Mouse (Mus musculus) midbrain, embryonic 16.5 days (tissue): ENCODE measurements at regions not wholly inside any gene's neighbourhood (a gene's known extent, or its start where the extent isn't known, plus 50 kb on each side); places are given as distances from the start of the nearest gene placed in this dataset.
A peak's percentile ranks its signal among the peaks of the same experiment; 100 is the strongest.
"Not testable (repeated sequence)": the region's sequence is repeated elsewhere in the genome, so short reads cannot be mapped to it uniquely, and the experiment has no call there.

Source experiments
- ATAC-seq: fragments of 200-750 bp; cut with Nextera tagmentation; 2 replicates; pipeline ENCODE4 v1.8.0; 2017; ENCODE audit warnings: moderate TSS enrichment
- H3K27ac ChIP-seq: fragments of 300-500 bp; sonication (generic); 2 replicates; pipeline ENCODE4 v1.5.1; 2014; ENCODE audit warnings: mild to moderate bottlenecking, low read length, mixed read lengths
- H3K27me3 ChIP-seq: fragments of 300-500 bp; sonication (generic); 2 replicates; pipeline ENCODE4 v1.6.1; 2014; ENCODE audit warnings: low read depth, low read length, mixed read lengths; ENCODE audit not compliant: control insufficient read depth, insufficient read depth
- H3K36me3 ChIP-seq: fragments of 300-500 bp; sonication (generic); 2 replicates; pipeline ENCODE4 v1.6.1; 2014; ENCODE audit warnings: mild to moderate bottlenecking, low read length, moderate library complexity, mixed read lengths; ENCODE audit not compliant: control insufficient read depth, insufficient read depth
- H3K4me1 ChIP-seq: fragments of 300-500 bp; sonication (generic); 2 replicates; pipeline ENCODE4 v1.6.1; 2014; ENCODE audit warnings: mild to moderate bottlenecking, low read length, mixed read lengths; ENCODE audit not compliant: control insufficient read depth, insufficient read depth
- H3K4me2 ChIP-seq: fragments of 300-500 bp; sonication (generic); 2 replicates; pipeline ENCODE4 v1.6.1; 2014; ENCODE audit warnings: mild to moderate bottlenecking, low read length, mixed read lengths
- H3K4me3 ChIP-seq: fragments of 300-500 bp; sonication (generic); 2 replicates; pipeline ENCODE4 v1.5.1; 2014; ENCODE audit warnings: low read depth, mild to moderate bottlenecking, low read length, moderate library complexity, mixed read lengths
- H3K9ac ChIP-seq: fragments of 300-500 bp; sonication (generic); 2 replicates; pipeline ENCODE4 v1.6.1; 2014; ENCODE audit warnings: low read depth, low read length, mixed read lengths
- H3K9me3 ChIP-seq: fragments of 300-500 bp; sonication (generic); replicated peaks from 2 replicates; pipeline ENCODE4 v1.6.1; 2014; ENCODE audit warnings: mild to moderate bottlenecking, low read length, mixed read lengths; ENCODE audit not compliant: control insufficient read depth, poor library complexity, severe bottlenecking
- WGBS: fragments of 180-500 bp; shearing (Covaris S2); extraction: QIAGEN DNeasy Blood & Tissue Kit; methylation state at CpG from one replicate; pipeline ENCODE4 v1.1.7; 2014; 5-methylcytosine and 5-hydroxymethylcytosine counted together

DNA sequence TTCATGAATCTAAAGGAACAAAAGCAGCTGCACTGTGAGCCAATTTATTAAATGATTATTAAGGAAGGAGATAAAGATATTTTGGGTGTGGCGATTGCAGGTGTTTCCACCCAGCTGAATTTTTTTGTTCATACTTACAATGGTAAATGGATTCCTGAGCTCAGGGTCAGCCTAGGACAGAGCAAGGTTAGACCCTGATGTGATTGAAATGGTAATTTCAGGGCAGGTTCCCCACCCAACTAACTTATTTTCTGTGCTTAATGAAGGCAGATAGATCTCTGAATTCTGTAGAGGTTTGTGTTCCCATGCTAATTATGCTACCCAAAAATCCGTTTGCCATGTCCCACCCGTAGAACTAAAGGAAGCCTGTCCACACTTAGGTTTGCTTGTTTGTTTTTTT is 258.8 kb upstream of the St6gal2 start:
- no peaks in the 10 kb centered on the region for H3K9me3 ChIP-seq
- WGBS: 83% methylated on average over 3 of the region's 3 CpGs
- no peak overlapping the region for H3K27ac ChIP-seq
- H3K4me1 ChIP-seq: no peaks in the 10 kb centered on the region
- ATAC-seq: no peak
- no peak overlapping the region for H3K4me3 ChIP-seq
- no peaks in the 10 kb centered on the region for H3K27me3 ChIP-seq
- no peaks in the 10 kb centered on the region for H3K36me3 ChIP-seq
- no peak overlapping the region for H3K9ac ChIP-seq
- no peak overlapping the region for H3K4me2 ChIP-seq

DNA sequence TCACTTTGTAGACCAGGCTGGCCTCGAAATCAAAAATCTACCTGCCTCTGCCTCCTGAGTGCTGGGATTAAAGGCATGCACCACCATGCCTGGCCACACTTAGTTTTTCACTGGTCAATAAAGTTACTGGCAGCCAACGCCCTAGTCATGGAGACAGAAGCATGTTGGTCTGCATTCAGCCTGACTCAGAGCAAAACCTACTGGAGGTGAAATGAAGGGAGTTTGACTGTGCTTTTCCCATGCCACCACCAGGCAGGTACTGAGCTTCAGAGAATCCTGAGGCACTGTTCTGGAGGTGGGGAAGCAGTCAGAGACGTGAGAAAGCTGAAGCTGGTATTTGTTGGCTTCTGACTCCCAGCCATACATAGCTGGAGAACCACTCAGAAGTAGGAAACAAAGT is 258.4 kb upstream of the St6gal2 start:
- Histone ChIP-seq H3K9me3 (no peaks in the 10 kb centered on the region), H3K27me3 (no peaks in the 10 kb centered on the region), H3K27ac (no peak overlapping the region), H3K9ac (no peak overlapping the region), H3K4me2 (no peak overlapping the region), H3K4me1 (no peaks in the 10 kb centered on the region), H3K36me3 (no peaks in the 10 kb centered on the region), H3K4me3 (no peak overlapping the region)
- no peak for ATAC-seq
- WGBS: 71% methylated on average over 3 of the region's 3 CpGs

DNA sequence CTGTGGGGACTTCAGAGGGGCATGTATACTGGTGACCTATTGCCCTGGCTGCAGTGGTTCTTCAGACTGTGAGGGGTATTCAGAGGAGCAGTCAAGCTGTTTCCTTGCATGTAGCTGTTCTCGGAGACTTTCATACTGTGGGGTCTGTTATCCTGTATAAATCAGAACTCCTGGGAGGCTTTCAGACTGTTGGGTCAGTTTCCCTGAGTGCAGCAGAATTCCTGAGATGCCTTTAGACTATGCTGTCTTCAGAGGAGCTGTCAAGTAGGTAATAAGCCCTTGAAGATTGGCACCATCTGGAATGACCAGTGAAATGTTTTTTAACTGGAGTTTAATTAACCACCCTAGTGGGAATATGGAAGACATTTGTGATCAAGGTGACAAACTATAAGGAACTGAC is 238.6 kb upstream of the St6gal2 start:
- 91% methylated on average over 1 of the region's 1 CpGs for WGBS
- Histone ChIP-seq H3K4me3 (no peak overlapping the region), H3K4me1 (no peaks in the 10 kb centered on the region)

DNA sequence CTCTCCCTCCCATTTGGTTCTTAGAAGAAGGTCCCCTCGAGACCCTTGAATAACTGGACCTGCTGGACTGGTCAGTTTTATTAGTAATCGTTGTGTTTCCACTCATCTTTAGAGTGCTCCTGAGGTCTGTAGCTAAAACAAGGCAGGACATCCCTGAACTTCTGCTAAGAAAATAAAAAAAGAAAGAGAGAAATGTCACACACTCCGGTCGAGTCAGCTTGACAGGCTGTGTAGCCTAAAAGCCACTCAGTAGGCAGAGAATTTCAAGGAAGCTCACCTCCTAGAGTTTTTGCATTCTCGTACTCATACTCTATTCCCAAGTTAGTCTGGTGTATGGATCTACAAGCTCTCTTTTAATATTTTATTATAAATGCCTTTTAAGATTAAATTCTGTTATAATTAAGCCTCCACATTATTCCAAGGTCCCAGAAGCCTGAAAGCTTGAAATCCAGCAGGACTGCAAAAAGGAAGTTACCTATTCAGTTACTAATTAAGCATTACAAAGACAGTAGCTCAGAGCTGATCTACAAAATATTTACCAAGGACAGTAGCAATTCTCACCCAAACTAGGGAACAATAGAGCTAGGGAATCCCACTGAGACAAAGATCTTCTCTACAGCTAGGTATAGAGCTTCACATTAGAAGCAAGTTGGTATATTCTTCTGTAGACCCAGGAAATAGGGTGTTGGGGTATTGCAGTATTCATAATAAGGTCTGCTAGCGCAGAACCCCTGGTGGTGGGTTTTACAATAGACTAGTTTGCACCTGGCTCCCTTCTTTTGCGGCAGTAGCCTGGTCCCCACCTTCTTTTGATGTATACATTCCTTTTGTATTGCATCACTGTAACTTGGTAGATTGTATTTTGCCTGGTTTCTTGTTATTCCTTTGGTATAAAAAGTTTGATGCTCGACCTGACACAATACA is 226.7 kb upstream of the St6gal2 start:
- H3K9me3 ChIP-seq, H3K27ac ChIP-seq, H3K4me2 ChIP-seq, H3K4me3 ChIP-seq, H3K4me1 ChIP-seq, H3K9ac ChIP-seq, H3K36me3 ChIP-seq, ATAC-seq, H3K27me3 ChIP-seq: not testable (repeated sequence)
- WGBS: 79% methylated on average over 8 of the region's 8 CpGs

More for the DNA sequence above, 238.6 kb upstream of the St6gal2 start:
- Histone ChIP-seq H3K9ac (no peak overlapping the region), H3K4me2 (no peak overlapping the region), H3K36me3 (no peaks in the 10 kb centered on the region), H3K27ac (no peak overlapping the region), H3K9me3 (no peaks in the 10 kb centered on the region), H3K27me3 (no peaks in the 10 kb centered on the region)
- no peak for ATAC-seq

DNA sequence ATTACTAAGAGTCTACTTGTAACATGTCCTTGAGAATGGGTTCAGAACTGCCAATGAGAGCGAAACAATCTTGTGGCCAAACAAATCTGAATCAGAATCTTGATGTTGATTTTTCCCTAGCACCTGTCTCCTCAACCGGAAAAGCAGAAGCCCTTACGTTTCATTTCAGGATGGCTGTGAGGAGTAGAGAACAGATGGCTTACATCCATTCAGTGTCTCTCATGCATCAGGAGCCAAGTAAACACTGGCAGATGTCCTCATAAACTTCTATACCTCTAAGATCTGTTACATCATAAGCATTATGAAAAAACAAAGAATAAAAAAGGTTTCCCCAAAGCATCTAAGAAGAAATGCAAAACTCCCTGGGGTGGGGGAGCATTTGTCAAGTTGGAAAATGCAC is 221.1 kb upstream of the St6gal2 start:
- H3K27ac ChIP-seq: no peak overlapping the region
- ATAC-seq: no peak
- H3K4me1 ChIP-seq: no peaks in the 10 kb centered on the region
- H3K9me3 ChIP-seq: no peaks in the 10 kb centered on the region
- no peak overlapping the region for H3K4me2 ChIP-seq
- no peaks in the 10 kb centered on the region for H3K27me3 ChIP-seq
- no peak overlapping the region for H3K9ac ChIP-seq
- no peak overlapping the region for H3K4me3 ChIP-seq
- WGBS: 86% methylated on average over 3 of the region's 3 CpGs
- no peaks in the 10 kb centered on the region for H3K36me3 ChIP-seq

DNA sequence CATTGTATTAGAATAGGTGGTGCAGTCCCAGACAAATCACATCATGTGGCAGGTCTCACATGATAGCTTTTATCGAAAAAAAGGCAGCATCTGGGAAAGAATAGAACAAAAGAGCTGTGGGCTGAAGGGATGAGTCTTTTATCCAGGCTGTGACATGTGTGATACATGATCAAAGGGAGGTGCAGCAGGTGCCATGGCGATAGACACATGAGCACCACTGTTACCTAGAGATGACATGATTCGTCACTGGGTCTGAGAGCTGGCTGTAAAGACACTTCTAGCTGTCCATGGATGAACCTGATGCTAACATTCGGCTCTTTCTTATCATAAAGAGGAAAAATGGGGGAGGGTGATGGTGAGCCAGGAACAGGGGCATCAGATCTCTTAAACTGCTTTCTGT is 210.9 kb upstream of the St6gal2 start:
- H3K27me3 ChIP-seq: no peaks in the 10 kb centered on the region
- peak; percentile 62 for ATAC-seq
- H3K9ac ChIP-seq: no peak overlapping the region
- WGBS: 51% methylated on average over 4 of the region's 4 CpGs
- no peaks in the 10 kb centered on the region for H3K36me3 ChIP-seq
- no peak overlapping the region for H3K27ac ChIP-seq
- no peak overlapping the region for H3K4me3 ChIP-seq
- no peaks in the 10 kb centered on the region for H3K4me1 ChIP-seq
- H3K9me3 ChIP-seq: no peaks in the 10 kb centered on the region
- H3K4me2 ChIP-seq: no peak overlapping the region

DNA sequence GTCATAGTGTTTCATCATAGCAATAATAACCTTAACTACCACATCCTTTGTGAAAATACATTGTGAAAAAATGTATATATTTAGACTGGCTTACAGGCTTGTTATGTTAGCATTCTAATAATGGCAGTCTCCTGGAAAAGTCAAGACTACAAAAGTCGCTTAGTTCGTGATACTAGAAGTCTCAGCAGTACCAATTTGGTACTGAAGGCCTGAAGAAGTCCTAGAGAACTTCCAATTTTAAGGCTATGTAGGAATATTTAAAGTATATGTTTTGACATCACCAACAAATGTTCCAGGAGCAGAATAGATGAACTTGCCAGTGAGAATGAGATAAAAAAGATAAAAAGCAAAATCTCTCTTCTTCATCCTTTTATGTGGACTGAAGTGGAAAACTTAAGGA is 182.5 kb upstream of the St6gal2 start:
- Histone ChIP-seq H3K36me3 (no peaks in the 10 kb centered on the region), H3K4me3 (no peak overlapping the region), H3K4me1 (no peaks in the 10 kb centered on the region), H3K27me3 (no peaks in the 10 kb centered on the region), H3K4me2 (no peak overlapping the region), H3K9me3 (no peaks in the 10 kb centered on the region), H3K27ac (no peak overlapping the region), H3K9ac (no peak overlapping the region)
- no peak for ATAC-seq
- WGBS: 95% methylated on average over 2 of the region's 2 CpGs

DNA sequence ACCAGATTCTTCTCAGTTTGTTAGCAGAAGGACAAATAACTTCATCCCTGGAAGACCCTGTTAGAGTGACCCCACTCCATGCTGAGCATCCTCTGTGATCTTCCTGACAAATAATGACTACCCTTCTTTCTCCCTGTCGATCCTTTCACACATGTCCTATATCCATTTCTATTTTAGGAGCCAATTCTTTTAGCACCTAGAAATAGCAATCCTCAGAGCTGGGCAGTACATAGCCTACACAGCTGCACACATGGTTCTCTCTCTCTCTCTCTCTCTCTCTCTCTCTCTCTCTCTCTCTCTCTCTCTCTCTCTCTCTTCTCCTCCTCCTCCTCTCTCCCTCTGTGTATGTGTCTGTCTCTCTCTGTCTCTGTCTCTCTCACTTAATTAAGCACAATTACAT is 168.6 kb upstream of the St6gal2 start:
- Histone ChIP-seq H3K36me3 (no peaks in the 10 kb centered on the region), H3K9ac (no peak overlapping the region), H3K4me2 (no peak overlapping the region), H3K4me1 (no peaks in the 10 kb centered on the region), H3K4me3 (no peak overlapping the region), H3K9me3 (no peaks in the 10 kb centered on the region), H3K27ac (no peak overlapping the region), H3K27me3 (no peaks in the 10 kb centered on the region)
- peak; percentile 36; the same call in 1 of the 2 replicates for ATAC-seq
- 88% methylated on average over 1 of the region's 1 CpGs for WGBS

DNA sequence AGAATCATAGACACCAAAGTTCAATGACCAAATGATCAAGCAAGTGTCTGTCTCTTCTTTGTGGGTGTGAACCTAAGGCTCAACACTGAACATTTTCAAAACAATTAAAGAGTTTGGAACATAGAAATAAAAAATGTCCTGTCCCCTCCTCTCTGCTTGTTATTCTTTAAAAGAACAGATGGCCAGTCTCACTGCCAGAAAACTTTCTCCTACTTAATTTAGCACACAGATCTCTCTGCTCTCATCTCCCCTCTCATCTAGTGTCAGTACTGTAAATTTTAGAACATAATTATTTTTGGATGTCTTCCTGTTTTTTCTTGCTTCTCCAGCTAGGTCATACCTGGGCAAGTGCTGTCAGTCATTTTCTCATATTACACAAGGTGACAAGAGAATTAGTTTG is 163.9 kb upstream of the St6gal2 start:
- Histone ChIP-seq H3K9me3 (no peaks in the 10 kb centered on the region), H3K27ac (no peak overlapping the region), H3K4me2 (no peak overlapping the region), H3K36me3 (no peaks in the 10 kb centered on the region), H3K4me3 (no peak overlapping the region), H3K9ac (no peak overlapping the region), H3K4me1 (no peaks in the 10 kb centered on the region), H3K27me3 (no peaks in the 10 kb centered on the region)
- no peak for ATAC-seq
